Mouse (Mus musculus) hindbrain, embryonic 13.5 days (tissue): ENCODE measurements around the gene Ppbp. TPM values are rescaled to one million over a fixed set of nuclear protein-coding genes. Genes with fewer than 3 reads are reported as not detected.
"Not testable (repeated sequence)": the region's sequence is repeated elsewhere in the genome, so short reads cannot be mapped to it uniquely, and the experiment has no call there.

Source experiments
- ATAC-seq: fragments of 200-750 bp; cut with Nextera tagmentation; 2 replicates; pipeline ENCODE4 v1.8.0; 2017; ENCODE audit warnings: moderate TSS enrichment; ENCODE audit not compliant: low FRiP score
- H3K27ac ChIP-seq: fragments of 300-500 bp; sonication (generic); 2 replicates; pipeline ENCODE4 v1.5.1; 2015; ENCODE audit warnings: inconsistent platforms, mild to moderate bottlenecking, moderate library complexity
- H3K27me3 ChIP-seq: fragments of 300-500 bp; sonication (generic); 2 replicates; pipeline ENCODE4 v1.6.1; 2015; ENCODE audit warnings: mild to moderate bottlenecking, inconsistent platforms
- H3K36me3 ChIP-seq: fragments of 300-500 bp; sonication (generic); 2 replicates; pipeline ENCODE4 v1.6.1; 2015; ENCODE audit warnings: mild to moderate bottlenecking, inconsistent platforms
- H3K4me1 ChIP-seq: fragments of 300-500 bp; sonication (generic); replicated peaks from 2 replicates; pipeline ENCODE4 v1.6.1; 2015; ENCODE audit warnings: inconsistent platforms
- H3K4me2 ChIP-seq: fragments of 300-500 bp; sonication (generic); 2 replicates; pipeline ENCODE4 v1.6.1; 2015; ENCODE audit warnings: inconsistent platforms, mild to moderate bottlenecking, moderate library complexity
- H3K4me3 ChIP-seq: fragments of 300-500 bp; sonication (generic); 2 replicates; pipeline ENCODE4 v1.5.1; 2015; ENCODE audit warnings: mild to moderate bottlenecking, inconsistent platforms
- H3K9ac ChIP-seq: fragments of 300-500 bp; sonication (generic); 2 replicates; pipeline ENCODE4 v1.6.1; 2015; ENCODE audit warnings: mild to moderate bottlenecking, inconsistent platforms
- H3K9me3 ChIP-seq: fragments of 300-500 bp; sonication (generic); 2 replicates; pipeline ENCODE4 v1.6.1; 2016; ENCODE audit warnings: inconsistent platforms
- WGBS: fragments of 180-500 bp; shearing (Covaris S2); methylation state at CpG from one replicate; pipeline ENCODE4 v1.1.7; 2015; 5-methylcytosine and 5-hydroxymethylcytosine counted together
- microRNA-seq: library from miRNA; unstranded; fragments of <30 nt; microRNA quantifications from one replicate; pipeline ENCODE4, GENCODE M21; 2016
- polyA plus RNA-seq: library from polyadenylated mRNA; unstranded; fragments of >200 nt; fragmentation: Nextera tagmentation; extraction: Ambion mirVana; gene quantifications from 2 replicates; pipeline ENCODE4 v1.2.1, GENCODE M21; 2015

Ppbp gene
- polyA plus RNA-seq, 1 experiment from 2014 or later = 4.4 TPM

GRCm38 (mm10) chr5:90794195-90794625 lies 25.9 kb downstream of the Ppbp start, which contains the start of gene Cxcl15:
TSS of gene Cxcl15 (plus strand) at chr5:90794534.
- Histone ChIP-seq H3K9ac (no peak within 1 kb of the TSS), H3K27ac (no peak within 1 kb of the TSS), H3K27me3 (no peaks in the 10 kb centered on the region), H3K4me3 (no peak within 1 kb of the TSS), H3K9me3 (no peaks in the 10 kb centered on the region), H3K4me2 (no peak within 1 kb of the TSS), H3K4me1 (no peaks in the 10 kb centered on the region), H3K36me3 (no peaks in the 10 kb centered on the region)
- ATAC-seq = no peak
- 74% methylated on average over 5 of the region's 5 CpGs for WGBS

- WGBS = 77% methylated on average over 2 of the region's 2 CpGs
- H3K27ac ChIP-seq, H3K27me3 ChIP-seq, H3K4me1 ChIP-seq, H3K9ac ChIP-seq, H3K36me3 ChIP-seq, H3K4me3 ChIP-seq, H3K9me3 ChIP-seq, H3K4me2 ChIP-seq, ATAC-seq: not testable (repeated sequence)
These were observed 27.1 kb downstream of the Ppbp start for GRCm38 (mm10) chr5:90795392-90795791.

GRCm38 (mm10) chr5:90804574-90804973 lies 36.3 kb downstream of the Ppbp start:
- Histone ChIP-seq H3K36me3 (no peaks in the 10 kb centered on the region), H3K9ac (no peak overlapping the region), H3K9me3 (no peaks in the 10 kb centered on the region), H3K27ac (no peak overlapping the region), H3K4me3 (no peak overlapping the region), H3K4me2 (no peak overlapping the region), H3K4me1 (no peaks in the 10 kb centered on the region), H3K27me3 (no peaks in the 10 kb centered on the region)
- no peak for ATAC-seq

- Histone ChIP-seq H3K9ac (no peak overlapping the region), H3K9me3 (no peaks in the 10 kb centered on the region), H3K27ac (no peak overlapping the region), H3K36me3 (no peaks in the 10 kb centered on the region), H3K27me3 (no peaks in the 10 kb centered on the region), H3K4me3 (no peak overlapping the region), H3K4me2 (no peak overlapping the region), H3K4me1 (no peaks in the 10 kb centered on the region)
- ATAC-seq = no peak
These were observed 37.7 kb downstream of the Ppbp start for GRCm38 (mm10) chr5:90806050-90806449.

GRCm38 (mm10) chr5:90807176-90807950 lies 39.0 kb downstream of the Ppbp start:
- H3K4me1 ChIP-seq = no peaks in the 10 kb centered on the region
- H3K4me3 ChIP-seq = no peak overlapping the region
- H3K4me2 ChIP-seq = no peak overlapping the region
- H3K36me3 ChIP-seq = no peaks in the 10 kb centered on the region
- WGBS = 86% methylated on average over 3 of the region's 3 CpGs
- H3K27ac ChIP-seq = no peak overlapping the region
- H3K9ac ChIP-seq = no peak overlapping the region
- no peaks in the 10 kb centered on the region for H3K9me3 ChIP-seq
- no peak for ATAC-seq
- H3K27me3 ChIP-seq = no peaks in the 10 kb centered on the region

Small RNA genes lying within 50 kb of the gene (microRNA-seq; reads per million reads assigned to microRNA genes)
- not detected for gene Gm24322

Other genes with a start within 250 kb of the Ppbp start
- not detected in 2 replicates for gene Afm, start 249.6 kb upstream of the Ppbp start, polyA plus RNA-seq
- not detected in 2 replicates for gene 5830473C10Rik, start 207.4 kb upstream of the Ppbp start, polyA plus RNA-seq
- 0.87 and 1.0 TPM in 2 replicates for gene Rassf6, start 127.9 kb upstream of the Ppbp start, polyA plus RNA-seq
- 0.14 and 0.17 TPM in 2 replicates for gene Cxcl5, start 9.2 kb upstream of the Ppbp start, polyA plus RNA-seq
- 43.6 and 55.5 TPM in 2 replicates for gene Pf4, start 3.9 kb downstream of the Ppbp start, polyA plus RNA-seq
- gene Cxcl3, start 17.6 kb downstream of the Ppbp start, polyA plus RNA-seq = not detected in 2 replicates
- not detected in 2 replicates for gene Cxcl15, start 26.0 kb downstream of the Ppbp start, polyA plus RNA-seq
- gene Cxcl1, start 122.7 kb downstream of the Ppbp start, polyA plus RNA-seq = 0.21 TPM in 1 of 2 replicates, not detected in the other
- gene Cxcl2, start 135.4 kb downstream of the Ppbp start, polyA plus RNA-seq = not detected in 2 replicates
- 77.7 and 87.5 TPM in 2 replicates for gene Mthfd2l, start 162.6 kb downstream of the Ppbp start, polyA plus RNA-seq